Mouse (Mus musculus) ES-E14 (cell line): ENCODE measurements at regions not wholly inside any gene's neighbourhood (a gene's known extent, or its start where the extent isn't known, plus 50 kb on each side); places are given as distances from the start of the nearest gene placed in this dataset.
"Not testable (repeated sequence)": the region's sequence is repeated elsewhere in the genome, so short reads cannot be mapped to it uniquely, and the experiment has no call there.

Source experiments
- DNase-seq: peaks from one replicate; pipeline ENCODE4 v3.0.0-alpha.2; 2013; ENCODE audit warnings: low read depth, low spot score
- H3K27ac ChIP-seq: 2 replicates; pipeline ENCODE4 v1.5.1; 2012; ENCODE audit warnings: low read depth, mild to moderate bottlenecking, low read length, moderate library complexity, mixed read lengths; ENCODE audit not compliant: poor library complexity, insufficient read depth, severe bottlenecking
- H3K36me3 ChIP-seq: 2 replicates; pipeline ENCODE4 v1.6.1; 2012; ENCODE audit warnings: mild to moderate bottlenecking, low read length, moderate library complexity, mixed read lengths; ENCODE audit not compliant: control insufficient read depth, poor library complexity, insufficient read depth, severe bottlenecking
- H3K4me1 ChIP-seq, 2 experiments: fragments of 150-350 bp in 1 of 2; sonication (generic) in 1 of 2; 2 replicates each; pipeline ENCODE4 v1.6.1; 2012; ENCODE audit warnings: low read length in 2 of 2, mild to moderate bottlenecking in 1 of 2, mixed read lengths in 1 of 2; ENCODE audit not compliant: control insufficient read depth in 2 of 2, insufficient read depth in 2 of 2, poor library complexity in 1 of 2
- H3K4me3 ChIP-seq, 2 experiments: fragments of 150-350 bp in 1 of 2; sonication (generic) in 1 of 2; 2 replicates each; pipeline ENCODE4 v1.5.1; 2012; ENCODE audit warnings: low read length in 2 of 2, low read depth in 1 of 2, mild to moderate bottlenecking in 1 of 2, mixed read lengths in 1 of 2; ENCODE audit not compliant: insufficient read depth in 1 of 2, poor library complexity in 1 of 2, severe bottlenecking in 1 of 2
- H3K9ac ChIP-seq: 2 replicates; pipeline ENCODE4 v1.6.1; 2012; ENCODE audit warnings: low read depth, mild to moderate bottlenecking, low read length, mixed read lengths; ENCODE audit not compliant: poor library complexity, insufficient read depth, severe bottlenecking
- H3K9me3 ChIP-seq: fragments of 150-350 bp; sonication (generic); 2 replicates; pipeline ENCODE4 v1.6.1; 2012; ENCODE audit warnings: low read depth, mild to moderate bottlenecking, low read length; ENCODE audit not compliant: control insufficient read depth, insufficient read depth
- CHD2 ChIP-seq: IDR thresholded peaks from 2 replicates; pipeline ENCODE4 v1.6.1; 2014; ENCODE audit warnings: mild to moderate bottlenecking, low read depth, low read length, inconsistent platforms
- HCFC1 ChIP-seq: IDR thresholded peaks from 2 replicates; pipeline ENCODE4 v1.6.1; 2012; ENCODE audit warnings: low read length, inconsistent platforms, borderline replicate concordance; ENCODE audit not compliant: insufficient read depth
- MAFK ChIP-seq: IDR thresholded peaks from 2 replicates; pipeline ENCODE4 v1.6.1; 2014; ENCODE audit warnings: mild to moderate bottlenecking, low read depth, low read length, inconsistent platforms; ENCODE audit not compliant: insufficient read depth
- ZC3H11A ChIP-seq: IDR thresholded peaks from 2 replicates; pipeline ENCODE4 v1.6.1; 2012; ENCODE audit warnings: low read depth, mild to moderate bottlenecking, inconsistent platforms, low read length, borderline replicate concordance
- ZNF384 ChIP-seq: IDR thresholded peaks from 2 replicates; pipeline ENCODE4 v1.6.1; 2012; ENCODE audit warnings: low read depth, low read length, inconsistent platforms
- in situ Hi-C, 2 experiments: fragments of 600-800 bp; cut with MboI; formaldehyde crosslinking; loops; one replicate each; pipeline ENCODE4 v1.15.1; 2025; ENCODE audit warnings: low sequenced_read_pairs in 2 of 2, inconsistent platforms in 1 of 2; ENCODE audit not compliant: unreplicated experiment in 2 of 2

DNA sequence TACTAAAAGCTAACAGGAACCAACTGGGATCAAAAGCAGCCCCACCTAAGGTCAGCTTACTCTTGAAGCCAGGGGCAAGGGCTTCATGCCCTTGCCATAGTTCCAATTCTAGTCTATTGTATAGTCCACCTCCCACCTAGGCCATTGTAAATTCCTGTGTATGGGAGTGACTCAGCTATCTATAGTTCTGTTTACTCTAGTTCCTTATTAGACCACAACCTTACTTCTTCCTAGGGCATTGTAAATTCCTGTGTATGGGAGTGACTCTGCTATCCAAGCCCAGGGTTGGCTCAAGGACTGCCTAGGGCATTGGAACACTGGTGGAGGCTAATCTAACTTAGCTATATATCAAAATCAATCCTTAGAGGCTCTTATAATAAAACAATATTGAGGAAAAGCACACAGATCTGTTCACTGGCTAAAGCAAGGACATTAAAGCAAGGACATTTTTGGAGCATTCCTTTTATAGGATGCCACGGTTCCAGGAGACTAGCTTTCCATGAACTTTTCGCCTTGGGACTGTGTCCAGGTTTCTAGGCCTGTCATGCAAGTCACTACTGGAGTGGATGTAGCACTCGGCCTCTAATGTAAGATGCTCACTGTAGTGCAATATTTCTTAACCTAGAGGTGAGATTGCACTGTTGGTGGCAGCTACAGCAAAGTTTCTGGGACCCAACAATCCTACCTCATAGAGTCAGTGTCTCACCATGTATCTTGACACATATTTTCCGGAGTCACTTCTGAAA is 154.8 kb upstream of the 1700015G11Rik start:
- Histone ChIP-seq H3K9ac (no peak overlapping the region), H3K4me3 (no peak overlapping the region), H3K36me3 (no peaks in the 10 kb centered on the region), H3K4me1 (0 out of 4 replicates have a peak, but pooled peaks cover 0 to 1% of the 10 kb centered on the region in 2 experiments), H3K9me3 (no peaks in the 10 kb centered on the region; the same call in 1 of the 2 replicates), H3K27ac (no peak overlapping the region)
- TF ChIP-seq MAFK (no peak), CHD2 (no peak)
- in situ Hi-C loops = no loop called here
- no peak for DNase-seq

DNA sequence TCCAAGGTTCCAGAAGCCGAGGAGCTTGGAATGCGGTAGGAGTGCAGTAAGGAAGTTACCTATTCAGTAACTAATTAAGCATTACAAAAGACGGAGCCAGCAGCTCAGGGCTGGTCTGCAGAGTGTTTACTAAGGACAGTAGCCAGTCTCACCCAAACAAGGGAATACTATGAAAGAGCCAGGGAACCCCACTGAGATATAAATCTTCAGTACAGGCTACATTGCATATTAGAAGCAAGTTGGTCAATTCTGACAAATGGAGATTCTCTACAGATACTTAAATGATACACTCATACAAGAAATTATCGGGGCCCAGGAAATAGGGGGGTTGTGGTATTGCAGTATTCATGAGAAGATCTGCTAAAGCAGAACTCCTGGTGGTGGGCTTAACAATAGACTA is 148.5 kb upstream of the 1700015G11Rik start:
- H3K9me3 ChIP-seq, in situ Hi-C loops, DNase-seq, H3K4me3 ChIP-seq, H3K36me3 ChIP-seq, H3K9ac ChIP-seq, H3K4me1 ChIP-seq: not testable (repeated sequence)
- peak overlapping the region; percentile 80; the same call in 1 of the 2 replicates for H3K27ac ChIP-seq

DNA sequence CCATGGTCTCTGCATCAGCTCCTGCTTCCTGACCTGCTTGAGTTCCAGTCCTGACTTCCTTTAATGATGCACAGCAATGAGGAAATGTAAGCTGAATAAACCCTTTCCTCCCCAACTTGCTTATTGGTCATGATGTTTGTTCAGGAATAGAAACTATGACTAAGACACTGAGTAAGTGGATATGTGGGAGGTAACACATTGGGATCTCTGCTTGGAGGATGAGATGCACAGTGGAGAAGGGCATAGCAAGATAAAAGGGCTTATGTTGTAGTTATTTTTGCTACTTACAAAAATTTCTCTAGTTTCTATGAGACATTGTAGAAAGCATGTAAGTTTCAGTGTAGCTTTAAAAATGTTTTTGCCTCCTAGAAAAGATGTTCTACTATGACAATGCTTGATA is 143.9 kb upstream of the 1700015G11Rik start:
- in situ Hi-C loops = no loop called here
- no peaks in the 10 kb centered on the region for H3K9me3 ChIP-seq
- no peak for TF ChIP-seq CHD2
- no peak for TF ChIP-seq MAFK
- TF ChIP-seq HCFC1 = no peak
- no peak for TF ChIP-seq ZC3H11A
- TF ChIP-seq ZNF384 = no peak
- no peaks in the 10 kb centered on the region for H3K36me3 ChIP-seq
- H3K9ac ChIP-seq = no peak overlapping the region
- no peak overlapping the region for H3K27ac ChIP-seq
- H3K4me3 ChIP-seq = no peak overlapping the region
- H3K4me1 ChIP-seq = no peaks in the 10 kb centered on the region; a peak in 1 of 4 replicates
- no peak for DNase-seq

GRCm38 (mm10) chr7:52157753-52158152 is 142.2 kb upstream of the 1700015G11Rik start:
- no peak for DNase-seq
- H3K9me3 ChIP-seq = no peaks in the 10 kb centered on the region
- H3K9ac ChIP-seq = no peak overlapping the region
- no peak overlapping the region for H3K4me3 ChIP-seq
- H3K4me1 ChIP-seq = no peaks in the 10 kb centered on the region
- no peak overlapping the region for H3K27ac ChIP-seq
- in situ Hi-C loops = no loop called here
- TF ChIP-seq MAFK (no peak), ZNF384 (no peak), CHD2 (no peak), HCFC1 (no peak), ZC3H11A (no peak)
- H3K36me3 ChIP-seq = no peaks in the 10 kb centered on the region

GRCm38 (mm10) chr7:52120189-52120588 is 104.7 kb upstream of the 1700015G11Rik start:
- Histone ChIP-seq H3K9ac (no peak overlapping the region), H3K4me3 (no peak overlapping the region), H3K4me1 (no peaks in the 10 kb centered on the region), H3K36me3 (no peaks in the 10 kb centered on the region), H3K27ac (no peak overlapping the region), H3K9me3 (no peaks in the 10 kb centered on the region)
- in situ Hi-C loops = no loop called here
- no peak for DNase-seq
- TF ChIP-seq ZC3H11A = no peak
- TF ChIP-seq CHD2 = no peak
- no peak for TF ChIP-seq HCFC1
- no peak for TF ChIP-seq MAFK
- no peak for TF ChIP-seq ZNF384
